Mouse (Mus musculus) neutrophil, adult 5-6 weeks (primary cell): Measurements from ENCODE around the gene Cldn4. TPM values are rescaled to one million over a fixed set of nuclear protein-coding genes. Genes with fewer than 3 reads are reported as not detected.
"Not testable (repeated sequence)": the region's sequence is repeated elsewhere in the genome, so short reads cannot be mapped to it uniquely, and the experiment has no call there.

ENCODE experiments used
- ATAC-seq: fragments of 151-379, 151-347 bp; 2 replicates; pipeline ENCODE4 v1.8.0; 2017; ENCODE audit warnings: mild to moderate bottlenecking, moderate TSS enrichment; ENCODE audit not compliant: insufficient number of reproducible peaks, poor library complexity, low FRiP score, severe bottlenecking; ENCODE audit errors: extremely low read depth
- total RNA-seq: library from RNA; stranded (forward); fragments of 200-1000 nt; gene quantifications from 2 replicates; pipeline ENCODE4 v1.2.3, GENCODE M21; 2017

Cldn4 gene
- total RNA-seq, 1 experiment from 2014 or later = 0.23 TPM

GRCm38 (mm10) chr5:134936626-134937185 lies 10.0 kb downstream of the Cldn4 start:
- ATAC-seq = no peak

GRCm38 (mm10) chr5:134936051-134936450 lies 10.7 kb downstream of the Cldn4 start:
- no peak for ATAC-seq

- ATAC-seq = no peak
These were observed 12.1 kb downstream of the Cldn4 start for GRCm38 (mm10) chr5:134934666-134935065.

- ATAC-seq = not testable (repeated sequence)
These were observed 13.0 kb downstream of the Cldn4 start for GRCm38 (mm10) chr5:134933686-134934085.

- ATAC-seq = 0 out of 2 replicates have a peak, but pooled peaks have one; percentile 27
These were observed 13.5 kb downstream of the Cldn4 start for GRCm38 (mm10) chr5:134933281-134933680.

GRCm38 (mm10) chr5:134932903-134933276 lies 13.8 kb downstream of the Cldn4 start:
- peak; percentile 30; the same call in 1 of the 2 replicates for ATAC-seq

GRCm38 (mm10) chr5:134932179-134932902 lies 14.4 kb downstream of the Cldn4 start, which contains the start of gene Mettl27:
Mettl27 (plus strand) TSS chr5:134932368.
- peak; percentile 81 for ATAC-seq

GRCm38 (mm10) chr5:134929988-134930387 lies 16.7 kb downstream of the Cldn4 start:
- ATAC-seq = no peak

- no peak for ATAC-seq
These were observed 20.0 kb downstream of the Cldn4 start for GRCm38 (mm10) chr5:134926726-134927125.

- no peak for ATAC-seq
These were observed 23.6 kb downstream of the Cldn4 start for GRCm38 (mm10) chr5:134923141-134923540.

GRCm38 (mm10) chr5:134921106-134921505 lies 25.6 kb downstream of the Cldn4 start:
- no peak for ATAC-seq

- no peak for ATAC-seq
These were observed 26.5 kb downstream of the Cldn4 start for GRCm38 (mm10) chr5:134920106-134920687.

- no peak for ATAC-seq
These were observed 27.6 kb downstream of the Cldn4 start for GRCm38 (mm10) chr5:134919097-134919496.

- no peak for ATAC-seq
These were observed 28.5 kb downstream of the Cldn4 start for GRCm38 (mm10) chr5:134918071-134918832.

- no peak for ATAC-seq
These were observed 31.4 kb downstream of the Cldn4 start, which contains the start of gene Cldn13 for GRCm38 (mm10) chr5:134915311-134915710. Cldn13 (minus strand) TSS chr5:134915526.

GRCm38 (mm10) chr5:134914510-134914909 lies 32.2 kb downstream of the Cldn4 start:
- no peak for ATAC-seq

- ATAC-seq = no peak
These were observed 33.0 kb downstream of the Cldn4 start for GRCm38 (mm10) chr5:134913753-134914152.

- no peak for ATAC-seq
These were observed 33.4 kb downstream of the Cldn4 start for GRCm38 (mm10) chr5:134913352-134913751.

- no peak for ATAC-seq
These were observed 34.8 kb downstream of the Cldn4 start for GRCm38 (mm10) chr5:134911901-134912300.
